Mouse (Mus musculus) C2C12 (cell line): ENCODE data around the gene Ralb. TPM values are rescaled to one million over a fixed set of nuclear protein-coding genes. Genes with fewer than 3 reads are reported as not detected.

Source experiments
- H3K27me3 ChIP-seq: one replicate; pipeline ENCODE4 v1.6.1; 2011; ENCODE audit not compliant: control insufficient read depth, insufficient read depth, insufficient read length
- H3K36me3 ChIP-seq: one replicate; pipeline ENCODE4 v1.6.1; 2011; ENCODE audit not compliant: control insufficient read depth, insufficient read depth
- H3K4me3 ChIP-seq: one replicate; pipeline ENCODE4 v1.5.1; 2011; ENCODE audit warnings: mild to moderate bottlenecking, control low read depth; ENCODE audit not compliant: poor library complexity, insufficient read depth, severe bottlenecking
- H3K79me2 ChIP-seq: one replicate; pipeline ENCODE4 v1.6.1; 2011; ENCODE audit not compliant: control insufficient read depth, insufficient read depth
- H3K79me3 ChIP-seq: one replicate; pipeline ENCODE4 v1.6.1; 2011; ENCODE audit warnings: low read depth, control low read depth
- H3ac ChIP-seq: one replicate; pipeline ENCODE3; 2011; ENCODE audit warnings: low read depth; ENCODE audit not compliant: control insufficient read depth, insufficient read length
- CEBPB ChIP-seq: IDR thresholded peaks from one replicate; pipeline ENCODE4 v1.6.1; 2011; ENCODE audit warnings: low read depth, mild to moderate bottlenecking, control low read depth, moderate library complexity
- CTCF ChIP-seq: IDR thresholded peaks from one replicate; pipeline ENCODE4 v1.5.1; 2011; ENCODE audit not compliant: control insufficient read depth, insufficient read depth, insufficient read length
- FOSL1 ChIP-seq: IDR thresholded peaks from one replicate; pipeline ENCODE4 v1.8.0; 2011; ENCODE audit warnings: mild to moderate bottlenecking, low read length; ENCODE audit not compliant: poor library complexity, insufficient read depth, severe bottlenecking
- MAX ChIP-seq: IDR thresholded peaks from one replicate; pipeline ENCODE4 v1.6.1; 2011; ENCODE audit warnings: mild to moderate bottlenecking, control low read depth
- MYOD1 ChIP-seq: IDR thresholded peaks from one replicate; pipeline ENCODE4 v1.6.1; 2011; ENCODE audit warnings: low read depth; ENCODE audit not compliant: control insufficient read depth, insufficient read length
- MYOG ChIP-seq: IDR thresholded peaks from one replicate; pipeline ENCODE4 v1.6.1; 2011; ENCODE audit not compliant: control insufficient read depth, insufficient read length; ENCODE audit errors: extremely low read depth
- USF1 ChIP-seq: IDR thresholded peaks from one replicate; pipeline ENCODE4 v1.6.1; 2011; ENCODE audit warnings: low read depth, mild to moderate bottlenecking, control low read depth, moderate library complexity
- polyA plus RNA-seq: library from polyadenylated mRNA; unstranded; fragments of >200 nt; fragmentation: generic; extraction: Trizol; gene quantifications from one replicate; pipeline ENCODE4 v1.2.1, GENCODE M21; 2012; ENCODE audit warnings: missing spikeins

Ralb gene
- polyA plus RNA-seq, 1 experiment, result 44.4 TPM

DNA sequence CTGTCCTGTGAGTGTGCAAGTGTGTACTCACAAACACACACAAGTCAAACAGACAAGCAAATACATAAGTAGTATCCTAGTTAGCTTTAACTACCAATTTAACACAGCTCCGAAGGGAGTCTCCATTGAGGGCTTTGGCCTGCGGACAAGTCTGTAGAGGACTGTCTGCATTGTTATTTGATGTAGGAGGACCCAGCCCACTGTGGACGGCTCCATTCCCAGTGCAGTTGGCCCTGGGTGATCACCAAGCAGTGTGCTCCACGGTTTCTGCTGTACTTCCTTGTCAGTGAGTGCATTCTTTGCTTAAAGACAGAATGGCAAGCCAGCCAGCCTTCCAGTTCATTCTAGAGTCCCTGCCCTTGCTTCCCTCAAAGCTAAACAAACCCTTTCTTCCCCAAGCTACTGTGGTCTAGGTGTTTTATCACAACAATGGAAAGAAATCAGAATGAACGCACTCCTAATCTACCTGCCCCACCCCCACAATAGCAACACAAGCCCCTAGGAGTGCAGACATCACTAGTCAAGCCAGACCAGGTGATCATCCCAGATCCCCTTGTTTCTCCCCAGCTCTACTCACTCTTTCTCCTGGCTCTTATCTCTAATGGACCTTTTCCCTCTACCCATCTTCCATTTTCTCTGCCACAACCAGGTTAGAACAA, 7.1 kb downstream of the Ralb start:
- Histone ChIP-seq H3K79me3 (peaks cover 68% of the 10 kb centered on the region), H3K79me2 (peaks cover 100% of the 10 kb centered on the region), H3ac (no peak overlapping the region), H3K27me3 (no peaks in the 10 kb centered on the region), H3K4me3 (no peak overlapping the region), H3K36me3 (peaks cover 32% of the 10 kb centered on the region)
- TF ChIP-seq MYOD1 (no peak), FOSL1 (no peak), CTCF (no peak), USF1 (no peak), MYOG (no peak), CEBPB (no peak), MAX (no peak)

DNA sequence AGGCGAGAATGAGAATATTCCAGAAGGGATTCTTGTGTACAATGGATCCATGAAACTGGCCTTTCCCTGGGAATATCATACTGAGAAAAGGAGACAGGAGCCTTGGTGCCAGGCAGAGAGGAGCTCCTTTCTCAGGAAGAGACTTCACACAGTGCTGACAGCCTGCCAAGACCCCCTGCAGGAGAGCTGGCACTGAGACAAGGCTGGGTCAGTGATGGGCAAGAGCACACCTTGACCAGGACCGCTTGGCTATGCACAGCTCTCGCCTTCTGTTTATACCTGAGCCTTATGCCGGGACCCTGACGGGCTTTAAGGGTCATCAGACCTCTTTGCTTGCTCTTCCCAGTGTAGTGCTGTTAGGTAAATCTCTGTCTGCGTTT, 9.2 kb downstream of the Ralb start:
- H3K79me3 ChIP-seq, result peaks cover 59% of the 10 kb centered on the region
- peaks cover 20% of the 10 kb centered on the region for H3K36me3 ChIP-seq
- H3K4me3 ChIP-seq, result no peak overlapping the region
- H3ac ChIP-seq, result no peak overlapping the region
- H3K27me3 ChIP-seq, result no peaks in the 10 kb centered on the region
- TF ChIP-seq USF1 (no peak), MAX (no peak), CTCF (no peak), MYOG (no peak), FOSL1 (no peak), MYOD1 (no peak)
- peaks cover 99% of the 10 kb centered on the region for H3K79me2 ChIP-seq

DNA sequence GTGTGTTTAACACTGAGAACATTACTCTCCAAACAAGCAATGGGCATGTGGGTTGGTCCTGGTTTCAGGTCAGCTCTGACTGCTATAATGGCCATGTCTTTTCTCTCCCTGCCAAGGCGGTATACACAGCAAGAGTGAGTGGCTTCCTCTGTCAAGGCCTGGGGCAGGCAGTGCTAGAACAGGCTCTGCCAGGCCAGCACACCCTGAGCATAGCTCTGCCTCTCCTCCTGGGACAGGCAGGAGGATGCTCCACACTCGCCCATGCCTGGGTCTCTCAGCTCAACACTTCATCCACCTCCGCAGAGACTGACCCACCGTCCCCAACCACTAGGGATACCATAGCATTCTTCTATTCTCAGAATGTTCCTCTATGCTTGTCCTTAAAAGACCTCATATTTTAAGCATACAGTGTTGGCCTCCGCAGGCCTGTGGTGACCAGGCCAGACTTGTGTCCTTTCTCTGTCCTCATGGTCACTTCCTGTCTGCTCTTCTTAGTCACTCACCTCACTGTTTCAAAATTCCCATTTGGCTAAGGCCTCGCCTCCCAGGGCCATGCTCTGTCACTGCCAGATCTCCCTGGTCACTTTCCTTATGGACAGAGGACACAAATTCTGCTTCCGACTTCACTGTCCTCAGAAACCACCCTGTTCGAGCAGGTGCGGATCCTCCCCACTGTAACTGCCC, 9.7 kb downstream of the Ralb start:
- H3K79me3 ChIP-seq, result peaks cover 60% of the 10 kb centered on the region
- TF ChIP-seq CEBPB (no peak), MYOG (no peak), CTCF (no peak), MAX (no peak), FOSL1 (no peak), USF1 (no peak), MYOD1 (no peak)

DNA sequence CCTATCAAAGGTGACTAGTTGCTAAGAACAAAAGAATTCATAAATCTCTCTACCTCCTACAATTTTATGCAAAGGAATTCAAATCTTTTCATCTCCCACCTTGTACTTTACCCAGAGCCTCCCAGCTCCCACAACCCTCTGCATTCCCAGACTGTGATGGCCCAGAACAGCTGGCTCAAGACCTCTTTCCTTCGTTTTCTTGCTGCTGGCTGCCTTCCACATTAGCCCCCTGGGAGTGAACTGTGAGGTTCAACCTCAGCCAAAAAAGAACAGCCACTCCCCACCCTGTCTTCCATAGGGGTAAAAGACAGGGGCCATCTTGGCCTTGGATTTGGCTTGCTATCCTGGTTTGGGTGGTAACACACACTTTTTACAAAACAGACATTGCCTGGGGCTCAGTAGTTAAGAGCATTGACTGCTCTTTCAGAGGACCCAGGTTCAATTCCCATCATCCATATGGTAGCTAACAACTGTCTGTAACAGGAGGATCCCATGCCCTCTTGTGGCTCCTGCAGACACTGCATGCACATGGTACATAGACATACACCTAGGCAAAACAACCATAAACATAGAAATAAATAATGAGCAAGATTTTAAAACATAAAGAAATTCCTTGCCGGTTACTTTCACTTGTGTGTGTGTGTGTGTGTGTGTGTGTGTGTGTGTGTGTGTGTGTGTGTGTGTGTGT, 10.4 kb downstream of the Ralb start:
- Histone ChIP-seq H3K36me3 (peaks cover 15% of the 10 kb centered on the region), H3K4me3 (no peak overlapping the region), H3K79me3 (peaks cover 58% of the 10 kb centered on the region), H3K27me3 (no peaks in the 10 kb centered on the region), H3ac (no peak overlapping the region), H3K79me2 (peaks cover 99% of the 10 kb centered on the region)
- TF ChIP-seq MAX, result no peak
- TF ChIP-seq FOSL1, result no peak
- TF ChIP-seq MYOD1, result peak; percentile 70
- TF ChIP-seq USF1, result no peak
- TF ChIP-seq MYOG, result no peak
- no peak for TF ChIP-seq CEBPB

More for the DNA sequence above, 9.7 kb downstream of the Ralb start:
- Histone ChIP-seq H3K79me2 (peaks cover 99% of the 10 kb centered on the region), H3K27me3 (no peaks in the 10 kb centered on the region), H3K36me3 (peaks cover 20% of the 10 kb centered on the region), H3ac (no peak overlapping the region), H3K4me3 (no peak overlapping the region)

DNA sequence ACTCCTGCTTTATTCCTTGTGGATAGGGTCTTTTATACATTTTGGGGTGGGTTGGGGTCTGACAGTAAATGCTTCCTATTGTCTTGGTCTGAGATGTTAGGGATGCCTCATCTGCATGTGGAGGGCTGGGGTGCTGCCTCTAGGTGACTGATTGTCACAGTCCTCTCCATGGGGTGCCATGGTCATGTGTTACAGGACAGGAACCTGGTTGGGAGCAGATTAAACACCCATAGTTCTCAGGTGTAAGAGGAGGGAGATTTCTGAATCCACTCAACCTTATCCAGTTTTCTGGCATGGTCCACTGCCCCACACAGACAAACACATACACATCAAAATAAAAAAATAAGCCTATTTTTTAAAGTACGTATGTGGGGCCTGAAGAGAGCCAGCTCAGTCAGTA, 12.1 kb downstream of the Ralb start:
- Histone ChIP-seq H3K79me2 (peaks cover 90% of the 10 kb centered on the region), H3ac (no peak overlapping the region), H3K79me3 (peaks cover 50% of the 10 kb centered on the region), H3K36me3 (peaks cover 4% of the 10 kb centered on the region), H3K27me3 (no peaks in the 10 kb centered on the region), H3K4me3 (no peak overlapping the region)
- TF ChIP-seq USF1 (no peak), CTCF (no peak), MYOG (no peak)
